Mouse (Mus musculus): ENCODE results near the gene Lca5l. TPM values are rescaled to one million over a fixed set of nuclear protein-coding genes. Genes with fewer than 3 reads are reported as not detected.

Lca5l gene
- polyA plus RNA-seq, 1 experiment = 41.7 TPM

- Histone ChIP-seq H3K27me3 (ENCODE audit: control insufficient read depth, insufficient read depth, low read length) (no peaks in the 10 kb centered on the region), H3K36me3 (ENCODE audit: control insufficient read depth, insufficient read depth, low read length) (no peaks in the 10 kb centered on the region; the same call in 1 of the 2 replicates), H3K4me1 (ENCODE audit: control insufficient read depth, insufficient read depth, low read length) (peaks cover 9% of the 10 kb centered on the region), H3K27ac (ENCODE audit: control insufficient read depth, insufficient read depth, low read depth, low read length) (no peak overlapping the region), H3K4me3 (ENCODE audit: control insufficient read depth, low read depth, low read length) (no peak overlapping the region)
- no peak for TF ChIP-seq CTCF (IDR thresholded peaks at IDR 0.05; ENCODE audit: control insufficient read depth, insufficient read depth, insufficient replicate concordance, low read depth, low read length)
- no peak for TF ChIP-seq POLR2A (IDR thresholded peaks at IDR 0.05; ENCODE audit: control insufficient read depth, low read depth, low read length)
These were observed 34.9 kb downstream of the Lca5l start for GRCm38 (mm10) chr16:96157171-96157570.

- Histone ChIP-seq H3K4me3 (ENCODE audit: control insufficient read depth, low read depth, low read length) (no peak overlapping the region), H3K27me3 (ENCODE audit: control insufficient read depth, insufficient read depth, low read length) (no peaks in the 10 kb centered on the region), H3K27ac (ENCODE audit: control insufficient read depth, insufficient read depth, low read depth, low read length) (no peak overlapping the region), H3K36me3 (ENCODE audit: control insufficient read depth, insufficient read depth, low read length) (no peaks in the 10 kb centered on the region; the same call in 1 of the 2 replicates), H3K4me1 (ENCODE audit: control insufficient read depth, insufficient read depth, low read length) (peaks cover 9% of the 10 kb centered on the region)
- TF ChIP-seq POLR2A (IDR thresholded peaks at IDR 0.05; ENCODE audit: control insufficient read depth, low read depth, low read length) = no peak
- no peak for TF ChIP-seq CTCF (IDR thresholded peaks at IDR 0.05; ENCODE audit: control insufficient read depth, insufficient read depth, insufficient replicate concordance, low read depth, low read length)
These were observed 36.1 kb downstream of the Lca5l start for GRCm38 (mm10) chr16:96156019-96156418.

- Histone ChIP-seq H3K4me3 (ENCODE audit: control insufficient read depth, low read depth, low read length) (no peak overlapping the region), H3K4me1 (ENCODE audit: control insufficient read depth, insufficient read depth, low read length) (peaks cover 6% of the 10 kb centered on the region), H3K27me3 (ENCODE audit: control insufficient read depth, insufficient read depth, low read length) (no peaks in the 10 kb centered on the region), H3K36me3 (ENCODE audit: control insufficient read depth, insufficient read depth, low read length) (no peaks in the 10 kb centered on the region; the same call in 1 of the 2 replicates), H3K27ac (ENCODE audit: control insufficient read depth, insufficient read depth, low read depth, low read length) (no peak overlapping the region)
- no peak for TF ChIP-seq CTCF (IDR thresholded peaks at IDR 0.05; ENCODE audit: control insufficient read depth, insufficient read depth, insufficient replicate concordance, low read depth, low read length)
- TF ChIP-seq POLR2A (IDR thresholded peaks at IDR 0.05; ENCODE audit: control insufficient read depth, low read depth, low read length) = no peak
These were observed 37.6 kb downstream of the Lca5l start for GRCm38 (mm10) chr16:96154476-96154875.

GRCm38 (mm10) chr16:96151551-96151950, 40.5 kb downstream of the Lca5l start:
- H3K27ac ChIP-seq (ENCODE audit: control insufficient read depth, insufficient read depth, low read depth, low read length) = no peak overlapping the region
- H3K4me3 ChIP-seq (ENCODE audit: control insufficient read depth, low read depth, low read length) = no peak overlapping the region
- H3K4me1 ChIP-seq (ENCODE audit: control insufficient read depth, insufficient read depth, low read length) = no peaks in the 10 kb centered on the region
- H3K27me3 ChIP-seq (ENCODE audit: control insufficient read depth, insufficient read depth, low read length) = no peaks in the 10 kb centered on the region
- peak; percentile 75; the same call in 1 of the 2 replicates for TF ChIP-seq CTCF (IDR thresholded peaks at IDR 0.05; ENCODE audit: control insufficient read depth, insufficient read depth, insufficient replicate concordance, low read depth, low read length)
- TF ChIP-seq POLR2A (IDR thresholded peaks at IDR 0.05; ENCODE audit: control insufficient read depth, low read depth, low read length) = no peak
- H3K36me3 ChIP-seq (ENCODE audit: control insufficient read depth, insufficient read depth, low read length) = no peaks in the 10 kb centered on the region; the same call in none of the 2 replicates

- no peaks in the 10 kb centered on the region for H3K27me3 ChIP-seq (ENCODE audit: control insufficient read depth, insufficient read depth, low read length)
- H3K4me1 ChIP-seq (ENCODE audit: control insufficient read depth, insufficient read depth, low read length) = no peaks in the 10 kb centered on the region
- H3K27ac ChIP-seq (ENCODE audit: control insufficient read depth, insufficient read depth, low read depth, low read length) = no peak overlapping the region
- H3K36me3 ChIP-seq (ENCODE audit: control insufficient read depth, insufficient read depth, low read length) = no peaks in the 10 kb centered on the region; the same call in none of the 2 replicates
- H3K4me3 ChIP-seq (ENCODE audit: control insufficient read depth, low read depth, low read length) = no peak overlapping the region
- TF ChIP-seq CTCF (IDR thresholded peaks at IDR 0.05; ENCODE audit: control insufficient read depth, insufficient read depth, insufficient replicate concordance, low read depth, low read length) (no peak), POLR2A (IDR thresholded peaks at IDR 0.05; ENCODE audit: control insufficient read depth, low read depth, low read length) (no peak)
These were observed 41.1 kb downstream of the Lca5l start for GRCm38 (mm10) chr16:96150995-96151394.

GRCm38 (mm10) chr16:96149311-96149710, 42.8 kb downstream of the Lca5l start:
- TF ChIP-seq CTCF (IDR thresholded peaks at IDR 0.05; ENCODE audit: control insufficient read depth, insufficient read depth, insufficient replicate concordance, low read depth, low read length) = no peak
- no peak for TF ChIP-seq POLR2A (IDR thresholded peaks at IDR 0.05; ENCODE audit: control insufficient read depth, low read depth, low read length)
- Histone ChIP-seq H3K27ac (ENCODE audit: control insufficient read depth, insufficient read depth, low read depth, low read length) (no peak overlapping the region), H3K36me3 (ENCODE audit: control insufficient read depth, insufficient read depth, low read length) (no peaks in the 10 kb centered on the region; the same call in none of the 2 replicates), H3K27me3 (ENCODE audit: control insufficient read depth, insufficient read depth, low read length) (no peaks in the 10 kb centered on the region), H3K4me1 (ENCODE audit: control insufficient read depth, insufficient read depth, low read length) (no peaks in the 10 kb centered on the region), H3K4me3 (ENCODE audit: control insufficient read depth, low read depth, low read length) (no peak overlapping the region)

GRCm38 (mm10) chr16:96148834-96149233, 43.2 kb downstream of the Lca5l start:
- Histone ChIP-seq H3K27ac (ENCODE audit: control insufficient read depth, insufficient read depth, low read depth, low read length) (peak overlapping the region; percentile 62), H3K36me3 (ENCODE audit: control insufficient read depth, insufficient read depth, low read length) (no peaks in the 10 kb centered on the region; the same call in none of the 2 replicates), H3K4me3 (ENCODE audit: control insufficient read depth, low read depth, low read length) (no peak overlapping the region), H3K27me3 (ENCODE audit: control insufficient read depth, insufficient read depth, low read length) (no peaks in the 10 kb centered on the region), H3K4me1 (ENCODE audit: control insufficient read depth, insufficient read depth, low read length) (no peaks in the 10 kb centered on the region; the same call in 1 of the 2 replicates)
- no peak for TF ChIP-seq POLR2A (IDR thresholded peaks at IDR 0.05; ENCODE audit: control insufficient read depth, low read depth, low read length)
- TF ChIP-seq CTCF (IDR thresholded peaks at IDR 0.05; ENCODE audit: control insufficient read depth, insufficient read depth, insufficient replicate concordance, low read depth, low read length) = no peak
